9 mouse cellular contexts compared by ENCODE assay signal in genomic region chr16:94524691-94525090, GRCm38 (mm10). TPM values are rescaled to one million over a fixed set of nuclear protein-coding genes. Genes with fewer than 3 reads are reported as not detected.
A peak's percentile ranks its signal among the peaks of the same experiment; 100 is the strongest.
DNase-seq lines count a peak whose midpoint lies in the region; ATAC-seq lines count a peak whose summit lies in the region.
"Had no signal": no experiment of that assay in that cellular context is flagged by ENCODE, and none has a peak within 500 bp of the region (broad histone marks: within the 10 kb centered on the region; RNA-seq: fewer than 3 reads in every experiment).

No protein-coding gene starts in this region.

- no peaks in the 10 kb centered on the region for H3K27me3 ChIP-seq in forebrain, embryonic 13.5 days
- H3K27me3 ChIP-seq in forebrain, embryonic 11.5 days (ENCODE audit: control insufficient read depth, insufficient read depth, low read length) = no peaks in the 10 kb centered on the region
- H3K27me3 ChIP-seq in kidney, embryonic 16.5 days (ENCODE audit: insufficient read depth, low read length) = no peaks in the 10 kb centered on the region
- H3K27me3 ChIP-seq in liver, embryonic 12.5 days (replicated peaks) = no peaks in the 10 kb centered on the region

- no peaks in the 10 kb centered on the region for H3K9me3 ChIP-seq in forebrain, embryonic 13.5 days (replicated peaks)
- H3K9me3 ChIP-seq in forebrain, embryonic 11.5 days (ENCODE audit: control insufficient read depth, low read length) = no peaks in the 10 kb centered on the region
- H3K9me3 ChIP-seq in kidney, embryonic 16.5 days (ENCODE audit: low read length) = no peaks in the 10 kb centered on the region
- no peaks in the 10 kb centered on the region for H3K9me3 ChIP-seq in liver, embryonic 12.5 days (replicated peaks)

- H3K36me3 ChIP-seq in forebrain, embryonic 13.5 days (ENCODE audit: poor library complexity, severe bottlenecking) = no peaks in the 10 kb centered on the region
- H3K36me3 ChIP-seq in forebrain, embryonic 11.5 days (ENCODE audit: control insufficient read depth, insufficient read depth, low read length) = no peaks in the 10 kb centered on the region
- H3K36me3 ChIP-seq in kidney, embryonic 16.5 days (ENCODE audit: insufficient read depth, low read length) = no peaks in the 10 kb centered on the region
- no peaks in the 10 kb centered on the region for H3K36me3 ChIP-seq in liver, embryonic 12.5 days

- H3K27ac ChIP-seq in forebrain, embryonic 13.5 days = no peak overlapping the region
- no peak overlapping the region for H3K27ac ChIP-seq in forebrain, embryonic 11.5 days (ENCODE audit: low read depth, low read length)
- H3K27ac ChIP-seq in kidney, embryonic 16.5 days (ENCODE audit: low read length) = no peak overlapping the region
- 0 out of 2 replicates have a peak overlapping the region, but pooled peaks have one; percentile 95 for H3K27ac ChIP-seq in liver, embryonic 12.5 days

- 85% methylated on average over 9 of the region's 9 CpGs for WGBS in forebrain, embryonic 13.5 days
- 87% methylated on average over 9 of the region's 9 CpGs for WGBS in forebrain, embryonic 11.5 days
- WGBS in kidney, embryonic 16.5 days = 88% methylated on average over 9 of the region's 9 CpGs
- WGBS in liver, embryonic 12.5 days (ENCODE audit: insufficient replicate concordance) = 85% methylated on average over 9 of the region's 9 CpGs

- H3K9ac ChIP-seq in forebrain, embryonic 13.5 days = peak overlapping the region; percentile 88; the same call in 1 of the 2 replicates
- H3K9ac ChIP-seq in forebrain, embryonic 11.5 days (ENCODE audit: low read length) = no peak overlapping the region
- no peak overlapping the region; the same call in 1 of the 2 replicates for H3K9ac ChIP-seq in kidney, embryonic 16.5 days (replicated peaks; ENCODE audit: low read length)
- H3K9ac ChIP-seq in liver, embryonic 12.5 days = peak overlapping the region; percentile 84; the same call in 1 of the 2 replicates

- no peak overlapping the region for H3K4me3 ChIP-seq in forebrain, embryonic 13.5 days
- no peak overlapping the region for H3K4me3 ChIP-seq in forebrain, embryonic 11.5 days (ENCODE audit: low read depth, low read length)
- H3K4me3 ChIP-seq in kidney, embryonic 16.5 days (ENCODE audit: low read length) = no peak overlapping the region
- H3K4me3 ChIP-seq in liver, embryonic 12.5 days = no peak overlapping the region; the same call in 1 of the 2 replicates

- ATAC-seq in forebrain, embryonic 13.5 days = no peak
- ATAC-seq in forebrain, embryonic 11.5 days (replicated peaks; ENCODE audit: low FRiP score) = no peak
- ATAC-seq in kidney, embryonic 16.5 days (ENCODE audit: low FRiP score, low TSS enrichment) = no peak
- no peak for ATAC-seq in liver, embryonic 12.5 days
- no peak for ATAC-seq in activated CD4-positive, CD25-positive, alpha-beta regulatory T cell, adult 4 months

- peak overlapping the region; percentile 77; the same call in 1 of the 2 replicates for H3K4me2 ChIP-seq in forebrain, embryonic 13.5 days
- no peak overlapping the region for H3K4me2 ChIP-seq in forebrain, embryonic 11.5 days (ENCODE audit: low read depth, low read length, severe bottlenecking)
- H3K4me2 ChIP-seq in kidney, embryonic 16.5 days (replicated peaks; ENCODE audit: low read depth, low read length) = peak overlapping the region; percentile 68; the same call in 1 of the 2 replicates
- H3K4me2 ChIP-seq in liver, embryonic 12.5 days = peak overlapping the region; percentile 84

- H3K4me1 ChIP-seq in forebrain, embryonic 13.5 days = peaks cover 25% of the 10 kb centered on the region
- H3K4me1 ChIP-seq in forebrain, embryonic 11.5 days (replicated peaks; ENCODE audit: control insufficient read depth, insufficient read depth, low read length) = peaks cover 8% of the 10 kb centered on the region
- H3K4me1 ChIP-seq in kidney, embryonic 16.5 days (ENCODE audit: insufficient read depth, low read length) = peaks cover 21% of the 10 kb centered on the region
- H3K4me1 ChIP-seq in liver, embryonic 12.5 days = peaks cover 59% of the 10 kb centered on the region

- DNase-seq in forebrain, embryonic 11.5 days (ENCODE audit: low spot score) = no peak
- no peak for DNase-seq in kidney, adult 9 months
- peak; percentile 31 for DNase-seq in 416B (ENCODE audit: low read depth)
- no peak for DNase-seq in testis, postnatal 10 days (ENCODE audit: low spot score)
- DNase-seq: kidney, postnatal 36 days had no signal

RNA-seq across cellular contexts. Expression of gene Vps26c, which starts 1.9 kb away (rescaled TPM):
- polyA plus RNA-seq in forebrain, embryonic 13.5 days (2015; fragmentation: Nextera tagmentation; extraction: Ambion mirVana) = 65.2 and 66.0 TPM in 2 replicates
- 51.3 and 59.6 TPM in 2 replicates for polyA plus RNA-seq in forebrain, embryonic 11.5 days (2014; fragmentation: Nextera tagmentation; extraction: Ambion mirVana)
- 59.3 and 63.2 TPM in 2 replicates for polyA plus RNA-seq in kidney, embryonic 16.5 days (2015; fragmentation: Nextera tagmentation; extraction: Ambion mirVana)
- polyA plus RNA-seq in liver, embryonic 12.5 days (2016; fragmentation: Nextera tagmentation; extraction: Ambion mirVana) = 25.8 and 27.7 TPM in 2 replicates
- polyA plus RNA-seq in activated CD4-positive, CD25-positive, alpha-beta regulatory T cell, adult 4 months (2017; shearing (Covaris generic)) = 10 to 100 TPM; 78.2 to 81.7 TPM

RNA-seq across cellular contexts. Expression of gene Dyrk1a, which starts 45.1 kb away (rescaled TPM):
- 12.7 and 14.5 TPM in 2 replicates for polyA plus RNA-seq in forebrain, embryonic 13.5 days (2015; fragmentation: Nextera tagmentation; extraction: Ambion mirVana)
- 12.0 and 13.5 TPM in 2 replicates for polyA plus RNA-seq in forebrain, embryonic 11.5 days (2014; fragmentation: Nextera tagmentation; extraction: Ambion mirVana)
- polyA plus RNA-seq in kidney, embryonic 16.5 days (2015; fragmentation: Nextera tagmentation; extraction: Ambion mirVana) = 8.3 and 10.3 TPM in 2 replicates
- polyA plus RNA-seq in liver, embryonic 12.5 days (2016; fragmentation: Nextera tagmentation; extraction: Ambion mirVana) = 4.8 and 4.9 TPM in 2 replicates
- polyA plus RNA-seq in activated CD4-positive, CD25-positive, alpha-beta regulatory T cell, adult 4 months (2017; shearing (Covaris generic)) = 10 to 100 TPM; 19.2 to 25.6 TPM

Comparison
In these comparisons a context has a peak if more than half of its experiments do, and no peak if none do; other contexts are left out.
1. H3K9ac ChIP-seq: peak in forebrain, embryonic 13.5 days (single experiment) and liver, embryonic 12.5 days (single experiment); none in forebrain, embryonic 11.5 days (single experiment) and kidney, embryonic 16.5 days (single experiment).